Mouse (Mus musculus) C2C12 (cell line): ENCODE results near the gene Pbx4.

ENCODE experiments used
- CTCF ChIP-seq: IDR thresholded peaks from one replicate; pipeline ENCODE4 v1.5.1; 2011; ENCODE audit not compliant: control insufficient read depth, insufficient read depth, insufficient read length
- FOSL1 ChIP-seq: IDR thresholded peaks from one replicate; pipeline ENCODE4 v1.8.0; 2011; ENCODE audit warnings: mild to moderate bottlenecking, low read length; ENCODE audit not compliant: poor library complexity, insufficient read depth, severe bottlenecking

GRCm38 (mm10) chr8:69805491-69805890 lies 26.8 kb upstream of the Pbx4 start:
- no peak for TF ChIP-seq FOSL1
- no peak for TF ChIP-seq CTCF
